ENCODE assay signal across 19 mouse cellular contexts in genomic region chr4:85420429-85420828, GRCm38 (mm10).
DNase-seq lines count a peak whose midpoint lies in the region; ATAC-seq and TF ChIP-seq lines count a peak whose summit lies in the region.
"Had no signal": no experiment of that assay in that cellular context is flagged by ENCODE, and none has a peak within 500 bp of the region (broad histone marks: within the 10 kb centered on the region; RNA-seq: fewer than 3 reads in every experiment).

No protein-coding gene starts in this region.

- H3K27ac ChIP-seq in lung, embryonic 16.5 days (ENCODE audit: low read length) = no peak overlapping the region
- H3K27ac ChIP-seq in lung, postnatal 0 days (ENCODE audit: low read length) = no peak overlapping the region

- no peak overlapping the region for H3K4me2 ChIP-seq in lung, embryonic 16.5 days (ENCODE audit: low read depth, low read length)
- no peak overlapping the region for H3K4me2 ChIP-seq in lung, postnatal 0 days (replicated peaks; ENCODE audit: low read depth, low read length)

- no peaks in the 10 kb centered on the region for H3K9me3 ChIP-seq in lung, embryonic 16.5 days (ENCODE audit: control insufficient read depth, low read length)
- no peaks in the 10 kb centered on the region for H3K9me3 ChIP-seq in lung, postnatal 0 days (ENCODE audit: low read length)

- H3K4me3 ChIP-seq in lung, embryonic 16.5 days (ENCODE audit: low read length) = no peak overlapping the region
- no peak overlapping the region for H3K4me3 ChIP-seq in lung, adult 2 months (replicated peaks; ENCODE audit: extremely low read depth, low read depth, low read length)
- no peak overlapping the region for H3K4me3 ChIP-seq in lung, postnatal 0 days (ENCODE audit: low read depth, low read length)

- H3K27me3 ChIP-seq in lung, embryonic 16.5 days (ENCODE audit: control insufficient read depth, insufficient read depth, low read depth, low read length) = no peaks in the 10 kb centered on the region
- no peaks in the 10 kb centered on the region for H3K27me3 ChIP-seq in lung, postnatal 0 days (replicated peaks; ENCODE audit: insufficient read depth, low read length)
- H3K27me3 ChIP-seq: CH12.LX, Patski had no signal

- H3K4me1 ChIP-seq in lung, embryonic 16.5 days (replicated peaks; ENCODE audit: control insufficient read depth, insufficient read depth, low read length) = peaks cover 2% of the 10 kb centered on the region; the same call in 1 of the 2 replicates
- no peaks in the 10 kb centered on the region for H3K4me1 ChIP-seq in lung, adult 2 months (ENCODE audit: control insufficient read depth, insufficient read depth, low read length)
- no peaks in the 10 kb centered on the region for H3K4me1 ChIP-seq in lung, postnatal 0 days (ENCODE audit: insufficient read depth, low read depth, low read length)

- no peak for TF ChIP-seq POLR2A in lung, adult 2 months (IDR thresholded peaks at IDR 0.05; ENCODE audit: borderline replicate concordance, extremely low read depth, low read depth, low read length)

- ATAC-seq in lung, embryonic 16.5 days (ENCODE audit: low read depth) = peak; percentile 54; the same call in 1 of the 2 replicates
- peak; percentile 90 for ATAC-seq in lung, postnatal 0 days
- ATAC-seq: activated CD4-positive, CD25-positive, alpha-beta regulatory T cell, adult 4 months; CD4-positive, CD25-positive, alpha-beta regulatory T cell, adult 4 months; Patski had no signal

- no peak overlapping the region for H3K9ac ChIP-seq in lung, embryonic 16.5 days (ENCODE audit: low read length)
- no peak overlapping the region for H3K9ac ChIP-seq in lung, postnatal 0 days (replicated peaks; ENCODE audit: low read depth)

- no peaks in the 10 kb centered on the region for H3K36me3 ChIP-seq in lung, embryonic 16.5 days (ENCODE audit: control insufficient read depth, insufficient read depth, low read length)
- H3K36me3 ChIP-seq in lung, postnatal 0 days (ENCODE audit: insufficient read depth, low read length) = no peaks in the 10 kb centered on the region
- H3K36me3 ChIP-seq: G1E had no signal

- TF ChIP-seq CTCF in lung, adult 2 months (IDR thresholded peaks at IDR 0.05; ENCODE audit: insufficient read depth, low read length) = no peak
- no peak for TF ChIP-seq CTCF in lung, postnatal 0 days (IDR thresholded peaks at IDR 0.05)

- peak; percentile 70; the same call in 1 of the 2 replicates for TF ChIP-seq EP300 in lung, postnatal 0 days (IDR thresholded peaks at IDR 0.05)

- 53% methylated on average over 6 of the region's 6 CpGs for WGBS in lung, embryonic 16.5 days
- WGBS in lung, adult 2 months = 61% methylated on average over 6 of the region's 6 CpGs
- WGBS in lung, postnatal 0 days = 45% methylated on average over 6 of the region's 6 CpGs

- no peak for DNase-seq in lung, adult 2 months
- peak; percentile 81 for DNase-seq in lung, postnatal 0 days (ENCODE audit: low spot score)
- DNase-seq in lung, postnatal 36 days = no peak
- DNase-seq: adrenal gland, adult 2 months; adrenal gland, adult 8-10 months; adrenal gland, postnatal 10 days; adrenal gland, postnatal 14 days; adrenal gland, postnatal 25 days; adrenal gland, postnatal 36 days; B cell, adult 2 months; cerebellum, adult 11 months; cerebellum, adult 11-12 months; cerebellum, adult 18-20 months had no signal
